Mouse (Mus musculus): ENCODE measurements around the gene Olfr914.

Gene Olfr914

DNA sequence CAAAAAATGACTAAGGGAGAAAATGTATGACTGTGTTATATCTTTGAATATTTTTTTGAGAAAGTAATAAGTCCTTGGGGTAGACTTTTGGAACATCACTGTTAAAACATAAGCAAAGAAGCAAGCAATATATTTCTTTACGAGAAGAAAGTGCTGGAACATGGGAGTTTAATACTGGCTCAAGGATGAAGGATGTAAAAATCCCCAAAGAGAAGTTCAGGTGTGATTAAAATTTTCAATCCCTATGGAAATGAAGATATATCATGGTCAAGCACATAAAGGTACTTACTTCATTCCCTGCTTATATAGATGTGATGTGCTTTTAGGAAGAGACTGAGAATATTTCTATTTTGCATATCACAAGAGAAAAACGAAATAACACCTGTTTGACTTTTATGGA is at the start of gene Olfr914:
Gene Olfr914, plus strand, starts transcription at position 301 of the 400 bp plus-strand sequence.
- DNase-seq (ENCODE audit: extremely low spot score, low spot score) = no peak

DNA sequence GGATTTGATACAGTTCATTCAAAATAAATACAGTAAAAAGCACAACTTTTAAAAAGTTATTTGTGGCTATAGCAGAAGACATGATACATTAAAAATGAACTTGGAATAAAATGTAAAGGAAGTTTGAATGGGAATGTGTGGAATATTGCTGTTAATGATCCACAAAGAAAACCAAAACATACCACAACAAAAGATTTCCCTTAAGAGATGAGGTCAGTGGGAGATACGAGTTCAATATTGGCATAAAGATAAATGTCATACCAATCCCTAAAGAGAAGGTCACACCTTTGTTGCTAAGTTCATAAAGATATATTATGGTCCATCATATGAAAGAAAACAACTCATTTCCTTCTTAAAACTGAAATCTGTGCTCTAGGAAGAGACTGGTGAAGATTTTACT is 25.0 kb upstream of the Olfr914 start, which contains the start of gene Olfr912:
Gene Olfr912, plus strand, starts transcription at position 301 of the 400 bp plus-strand sequence.
- no peak for DNase-seq (ENCODE audit: extremely low spot score, low spot score)

DNA sequence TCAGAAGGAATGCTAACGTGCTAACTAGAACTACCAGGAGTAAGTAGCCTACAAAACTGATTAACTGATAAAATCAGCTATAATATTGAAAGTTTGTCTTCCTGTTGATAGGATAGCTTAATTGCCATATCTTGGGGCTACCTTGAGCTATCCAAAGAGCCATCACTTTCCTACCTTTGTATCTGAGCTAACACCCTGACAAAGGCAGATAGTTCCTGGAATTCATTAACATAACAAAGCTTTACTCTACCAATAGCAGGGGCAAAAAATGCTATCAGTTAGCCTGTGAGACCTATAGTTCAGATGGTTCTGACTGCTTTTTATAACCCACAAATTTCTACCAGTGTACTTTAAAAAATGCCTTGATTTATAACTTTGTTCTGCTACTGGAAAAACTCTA is 13.8 kb upstream of the Olfr914 start:
- DNase-seq (ENCODE audit: extremely low spot score, low spot score) = no peak

DNA sequence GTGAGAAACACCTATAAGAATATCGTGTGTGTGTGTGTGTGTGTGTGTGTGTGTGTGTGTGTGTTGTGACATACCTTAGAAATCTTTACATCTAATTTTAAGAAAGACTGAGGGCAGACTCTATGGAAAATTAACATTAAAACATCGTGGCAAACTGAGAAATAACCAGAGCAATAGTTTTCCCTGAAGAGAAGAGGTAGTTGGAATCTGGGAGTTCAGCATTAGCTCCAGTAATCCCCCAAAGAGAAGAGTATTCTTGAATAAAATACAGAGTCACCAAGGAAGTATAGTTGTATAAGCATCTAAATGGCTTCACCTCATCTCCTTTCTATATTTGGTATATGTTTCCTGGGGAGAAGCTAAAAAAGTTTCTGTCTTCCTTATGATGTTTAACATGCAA is 12.4 kb upstream of the Olfr914 start, which contains the start of gene Olfr913:
Gene Olfr913, plus strand, starts transcription at position 301 of the 400 bp plus-strand sequence.
- no peak for DNase-seq (ENCODE audit: extremely low spot score, low spot score)

GRCm38 (mm10) chr9:38632406-38632805 is 27.5 kb downstream of the Olfr914 start:
- no peak for DNase-seq (ENCODE audit: extremely low spot score, low spot score)

GRCm38 (mm10) chr9:38659775-38660174 is 54.9 kb downstream of the Olfr914 start, which contains the start of gene Olfr916:
Gene Olfr916, minus strand, starts transcription at chr9:38659875.
- DNase-seq (ENCODE audit: extremely low spot score, low spot score) = no peak
